In the genomic region with DNA sequence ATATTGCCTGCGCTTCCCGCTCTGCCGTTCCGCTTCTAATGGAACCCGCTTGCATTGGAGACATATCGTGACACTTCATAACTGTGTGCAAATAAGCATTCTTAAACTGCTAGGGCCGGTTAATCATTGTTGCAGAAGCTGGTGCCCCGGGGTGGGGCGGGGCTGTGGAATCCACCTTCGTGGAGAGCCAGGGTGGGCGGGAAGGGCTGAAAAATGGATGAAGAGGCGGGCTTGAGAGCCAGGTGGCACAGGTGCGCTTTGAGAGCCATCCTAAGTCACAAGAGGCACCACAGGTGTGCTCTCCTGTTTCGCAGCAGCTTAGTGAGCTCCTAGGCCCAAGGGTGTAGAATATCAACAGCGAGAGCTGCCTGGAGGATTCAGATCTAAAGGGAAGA, we compare ENCODE assay signal across 15 mouse cellular contexts. TPM values are rescaled to one million over a fixed set of nuclear protein-coding genes. Genes with fewer than 3 reads are reported as not detected.
DNase-seq lines count a peak whose midpoint lies in the region; ATAC-seq and TF ChIP-seq lines count a peak whose summit lies in the region.
"Had no signal": no experiment of that assay in that cellular context is flagged by ENCODE, and none has a peak within 500 bp of the region (broad histone marks: within the 10 kb centered on the region; RNA-seq: fewer than 3 reads in every experiment).

No protein-coding gene starts in this region.

- no peak for ATAC-seq in hindbrain, embryonic 12.5 days (ENCODE audit: low FRiP score)
- ATAC-seq in lung, embryonic 15.5 days (ENCODE audit: borderline replicate concordance, extremely low read depth, low FRiP score, low TSS enrichment), result peak; percentile 70; the same call in 1 of the 2 replicates
- ATAC-seq in intestine, embryonic 16.5 days, result peak; percentile 57; the same call in 1 of the 2 replicates
- peak; percentile 28 for ATAC-seq in neural tube, embryonic 13.5 days (ENCODE audit: low read depth)

- no peak for TF ChIP-seq EP300 in heart, adult 2 months (IDR thresholded peaks at IDR 0.05; ENCODE audit: insufficient read depth, low read depth, low read length)

- H3K4me1 ChIP-seq in hindbrain, embryonic 12.5 days, result peaks cover 16% of the 10 kb centered on the region
- peaks cover 26% of the 10 kb centered on the region for H3K4me1 ChIP-seq in hindbrain, embryonic 10.5 days (replicated peaks)
- no peaks in the 10 kb centered on the region for H3K4me1 ChIP-seq in lung, embryonic 15.5 days
- no peaks in the 10 kb centered on the region for H3K4me1 ChIP-seq in lung, adult 2 months (ENCODE audit: control insufficient read depth, insufficient read depth, low read length)
- no peaks in the 10 kb centered on the region; the same call in 1 of the 2 replicates for H3K4me1 ChIP-seq in intestine, embryonic 16.5 days (ENCODE audit: control insufficient read depth, insufficient read depth, low read length)
- peaks cover 37% of the 10 kb centered on the region for H3K4me1 ChIP-seq in neural tube, embryonic 13.5 days (replicated peaks)
- H3K4me1 ChIP-seq in heart, adult 2 months (ENCODE audit: control insufficient read depth, insufficient read depth, low read length), result no peaks in the 10 kb centered on the region
- H3K4me1 ChIP-seq: heart, embryonic 15.5 days had no signal

- no peak overlapping the region for H3K4me3 ChIP-seq in hindbrain, embryonic 12.5 days
- H3K4me3 ChIP-seq in hindbrain, embryonic 10.5 days, result no peak overlapping the region
- H3K4me3 ChIP-seq in lung, embryonic 15.5 days, result no peak overlapping the region
- H3K4me3 ChIP-seq in lung, adult 2 months (replicated peaks; ENCODE audit: extremely low read depth, low read depth, low read length), result no peak overlapping the region
- H3K4me3 ChIP-seq in intestine, embryonic 16.5 days (ENCODE audit: low read length), result no peak overlapping the region
- no peak overlapping the region for H3K4me3 ChIP-seq in neural tube, embryonic 13.5 days
- no peak overlapping the region for H3K4me3 ChIP-seq in heart, adult 2 months
- H3K4me3 ChIP-seq: heart, embryonic 15.5 days; neural tube, embryonic 12.5 days had no signal

- intact Hi-C loops in left cerebral cortex, postnatal 14 days (cut with DNase I), result loop anchor here (10.0 kb wide), 1 partner anchor 203 kb away; no protein-coding TSS in a partner anchor
- intact Hi-C loops in heart, adult 2 months (cut with DNase I), result no loop called here

- 78% methylated on average over 15 of the region's 15 CpGs for WGBS in hindbrain, embryonic 12.5 days
- 85% methylated on average over 15 of the region's 15 CpGs for WGBS in hindbrain, embryonic 10.5 days
- WGBS in lung, embryonic 15.5 days, result 50% methylated on average over 15 of the region's 15 CpGs
- WGBS in lung, adult 2 months, result 69% methylated on average over 15 of the region's 15 CpGs
- 64% methylated on average over 15 of the region's 15 CpGs for WGBS in intestine, embryonic 16.5 days
- WGBS in neural tube, embryonic 13.5 days, result 74% methylated on average over 15 of the region's 15 CpGs
- 90% methylated on average over 15 of the region's 15 CpGs for WGBS in heart, adult 2 months

- no peaks in the 10 kb centered on the region for H3K36me3 ChIP-seq in hindbrain, embryonic 12.5 days
- H3K36me3 ChIP-seq in hindbrain, embryonic 10.5 days, result no peaks in the 10 kb centered on the region
- no peaks in the 10 kb centered on the region for H3K36me3 ChIP-seq in lung, embryonic 15.5 days
- no peaks in the 10 kb centered on the region for H3K36me3 ChIP-seq in intestine, embryonic 16.5 days (ENCODE audit: control insufficient read depth, insufficient read depth, low read length)
- H3K36me3 ChIP-seq in neural tube, embryonic 13.5 days, result no peaks in the 10 kb centered on the region
- no peaks in the 10 kb centered on the region for H3K36me3 ChIP-seq in heart, adult 2 months (ENCODE audit: control insufficient read depth, insufficient read depth, low read length)
- H3K36me3 ChIP-seq: heart, embryonic 15.5 days; neural tube, embryonic 12.5 days had no signal

- H3K4me2 ChIP-seq in hindbrain, embryonic 12.5 days (replicated peaks), result no peak overlapping the region
- peak overlapping the region; percentile 24 for H3K4me2 ChIP-seq in lung, embryonic 15.5 days
- H3K4me2 ChIP-seq in intestine, embryonic 16.5 days (ENCODE audit: low read depth, low read length), result no peak overlapping the region
- no peak overlapping the region for H3K4me2 ChIP-seq in neural tube, embryonic 13.5 days
- H3K4me2 ChIP-seq: heart, embryonic 15.5 days; liver, embryonic 11.5 days; neural tube, embryonic 12.5 days had no signal

- TF ChIP-seq POLR2A in lung, adult 2 months (IDR thresholded peaks at IDR 0.05; ENCODE audit: borderline replicate concordance, extremely low read depth, low read depth, low read length), result no peak
- no peak for TF ChIP-seq POLR2A in heart, adult 2 months (IDR thresholded peaks at IDR 0.05; ENCODE audit: insufficient read depth, low read depth, low read length)

- H3K27ac ChIP-seq in hindbrain, embryonic 12.5 days, result peak overlapping the region; percentile 62
- no peak overlapping the region for H3K27ac ChIP-seq in hindbrain, embryonic 10.5 days
- peak overlapping the region; percentile 63 for H3K27ac ChIP-seq in lung, embryonic 15.5 days
- H3K27ac ChIP-seq in intestine, embryonic 16.5 days (ENCODE audit: low read length), result no peak overlapping the region
- peak overlapping the region; percentile 62 for H3K27ac ChIP-seq in neural tube, embryonic 13.5 days (replicated peaks)
- no peak overlapping the region for H3K27ac ChIP-seq in heart, adult 2 months
- H3K27ac ChIP-seq: heart, embryonic 15.5 days; neural tube, embryonic 12.5 days had no signal

- DNase-seq in hindbrain, embryonic 10.5 days (ENCODE audit: low spot score), result no peak
- no peak for DNase-seq in lung, adult 2 months
- DNase-seq in left cerebral cortex, postnatal 14 days (ENCODE audit: low spot score in 2 of 2), result no peak
- DNase-seq in heart, adult 2 months, result no peak
- DNase-seq: adrenal gland, adult 8-10 months; cerebellum, adult 8-10 months; retina, postnatal 1 day; thymus, postnatal 4 days had no signal

- no peak overlapping the region for H3K9ac ChIP-seq in hindbrain, embryonic 12.5 days
- no peak overlapping the region for H3K9ac ChIP-seq in lung, embryonic 15.5 days
- H3K9ac ChIP-seq in intestine, embryonic 16.5 days (ENCODE audit: low read depth, low read length), result no peak overlapping the region
- no peak overlapping the region for H3K9ac ChIP-seq in neural tube, embryonic 13.5 days
- no peak overlapping the region for H3K9ac ChIP-seq in heart, adult 2 months (ENCODE audit: low read depth, low read length)
- H3K9ac ChIP-seq: heart, embryonic 15.5 days; neural tube, embryonic 12.5 days had no signal

- no peaks in the 10 kb centered on the region for H3K79me2 ChIP-seq in heart, adult 2 months (replicated peaks; ENCODE audit: control insufficient read depth, insufficient read depth, low read length)

- H3K27me3 ChIP-seq in hindbrain, embryonic 12.5 days, result no peaks in the 10 kb centered on the region
- no peaks in the 10 kb centered on the region for H3K27me3 ChIP-seq in hindbrain, embryonic 10.5 days (ENCODE audit: insufficient read depth, poor library complexity, severe bottlenecking)
- no peaks in the 10 kb centered on the region for H3K27me3 ChIP-seq in lung, embryonic 15.5 days
- H3K27me3 ChIP-seq in intestine, embryonic 16.5 days (replicated peaks; ENCODE audit: control insufficient read depth, insufficient read depth, low read length), result no peaks in the 10 kb centered on the region
- peaks cover 16% of the 10 kb centered on the region; the same call in 1 of the 2 replicates for H3K27me3 ChIP-seq in neural tube, embryonic 13.5 days
- H3K27me3 ChIP-seq in heart, adult 2 months (ENCODE audit: control insufficient read depth, insufficient read depth, low read length), result no peaks in the 10 kb centered on the region
- H3K27me3 ChIP-seq: heart, embryonic 15.5 days; neural tube, embryonic 12.5 days had no signal

- no peaks in the 10 kb centered on the region for H3K9me3 ChIP-seq in hindbrain, embryonic 12.5 days (replicated peaks)
- no peaks in the 10 kb centered on the region for H3K9me3 ChIP-seq in hindbrain, embryonic 10.5 days
- H3K9me3 ChIP-seq in lung, embryonic 15.5 days, result no peaks in the 10 kb centered on the region
- H3K9me3 ChIP-seq in intestine, embryonic 16.5 days (ENCODE audit: control insufficient read depth, low read length), result no peaks in the 10 kb centered on the region
- no peaks in the 10 kb centered on the region for H3K9me3 ChIP-seq in neural tube, embryonic 13.5 days
- H3K9me3 ChIP-seq: heart, embryonic 15.5 days; neural tube, embryonic 12.5 days had no signal

- TF ChIP-seq CTCF in lung, adult 2 months (IDR thresholded peaks at IDR 0.05; ENCODE audit: insufficient read depth, low read length), result no peak
- no peak for TF ChIP-seq CTCF in heart, adult 2 months (IDR thresholded peaks at IDR 0.05)

RNA-seq across cellular contexts. Expression of a gene that starts 46.7 kb away (rescaled TPM):
- 46.3 and 50.9 TPM in 2 replicates for polyA plus RNA-seq in hindbrain, embryonic 12.5 days (2016; fragmentation: Nextera tagmentation; extraction: Ambion mirVana)
- polyA plus RNA-seq in hindbrain, embryonic 10.5 days (2016; fragmentation: Nextera tagmentation; extraction: Ambion mirVana), result 26.1 and 37.6 TPM in 2 replicates
- 13.8 and 14.5 TPM in 2 replicates for polyA plus RNA-seq in lung, embryonic 15.5 days (2015; fragmentation: Nextera tagmentation; extraction: Ambion mirVana)
- polyA plus RNA-seq in lung, adult 2 months (2012; rRNA removed), result 7.5 and 8.7 TPM in 2 replicates
- polyA plus RNA-seq in intestine, embryonic 16.5 days (2015; fragmentation: Nextera tagmentation; extraction: Ambion mirVana), result 1.7 and 2.6 TPM in 2 replicates
- polyA plus RNA-seq in neural tube, embryonic 13.5 days (2015; fragmentation: Nextera tagmentation; extraction: Ambion mirVana), result 23.2 and 27.2 TPM in 2 replicates
- 10 to 100 TPM; 14.6 to 17.5 TPM for total RNA-seq in left cerebral cortex, postnatal 14 days (2021)
- 1 to 10 TPM; 2.0 to 2.8 TPM for total RNA-seq in heart, adult 2 months (2021)
- 8.1 and 8.6 TPM in 2 replicates for polyA plus RNA-seq in heart, adult 2 months (2012; rRNA removed)

Comparison
In these comparisons a context has a peak if more than half of its experiments do, and no peak if none do; other contexts are left out.
1. H3K27ac ChIP-seq: peak in hindbrain, embryonic 12.5 days (single experiment), lung, embryonic 15.5 days (single experiment) and neural tube, embryonic 13.5 days (single experiment); none in hindbrain, embryonic 10.5 days (single experiment), intestine, embryonic 16.5 days (single experiment) and heart, adult 2 months (single experiment).